Mouse (Mus musculus) brain, embryonic 18.5 days (tissue): Measurements from ENCODE around the gene Fam234a.
"Not testable (repeated sequence)": the region's sequence is repeated elsewhere in the genome, so short reads cannot be mapped to it uniquely, and the experiment has no call there.

ENCODE experiments used
- DNase-seq: peaks from one replicate; pipeline ENCODE4 v3.0.0-alpha.2; 2012; ENCODE audit warnings: low read depth, low spot score

Fam234a gene

DNA sequence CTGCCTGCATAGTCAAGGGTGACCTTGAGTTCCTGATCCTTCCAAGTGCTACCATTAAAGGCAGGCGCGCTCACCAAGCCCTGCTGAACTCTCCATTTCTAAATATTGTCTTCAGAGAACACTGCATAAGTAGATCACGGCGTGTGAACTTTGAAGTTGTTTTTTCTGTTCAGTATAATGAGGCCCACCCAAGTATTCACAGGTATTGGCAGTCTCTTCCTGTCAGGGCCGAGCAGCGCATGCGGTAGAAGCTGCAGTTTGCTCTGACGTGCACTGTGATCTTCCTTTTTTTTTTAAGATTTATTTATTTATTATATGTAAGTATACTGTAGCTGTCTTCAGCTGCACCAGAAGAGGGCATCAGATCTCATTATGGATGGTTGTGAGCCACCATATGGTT lies 9.7 kb downstream of the Fam234a start:
- no peak for DNase-seq

DNA sequence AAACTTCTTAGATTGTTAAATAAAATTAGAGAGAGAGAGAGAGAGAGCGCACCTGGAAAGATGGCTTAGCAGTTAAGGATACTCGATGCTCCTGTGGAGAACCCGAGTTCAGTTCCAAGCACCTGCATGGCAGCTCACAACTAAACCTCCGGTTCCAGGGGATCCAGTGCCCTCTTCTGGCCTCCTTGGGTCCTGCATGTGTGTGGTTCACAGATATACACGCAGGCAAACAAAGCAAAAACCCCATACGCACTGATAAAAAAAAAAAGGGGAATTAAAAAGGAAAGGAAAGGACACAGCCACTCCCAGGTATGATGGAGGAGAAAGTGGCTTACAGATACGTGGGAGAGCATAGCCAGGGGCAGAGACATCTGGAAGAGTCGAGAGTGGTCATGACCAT lies 11.2 kb downstream of the Fam234a start:
- no peak for DNase-seq

DNA sequence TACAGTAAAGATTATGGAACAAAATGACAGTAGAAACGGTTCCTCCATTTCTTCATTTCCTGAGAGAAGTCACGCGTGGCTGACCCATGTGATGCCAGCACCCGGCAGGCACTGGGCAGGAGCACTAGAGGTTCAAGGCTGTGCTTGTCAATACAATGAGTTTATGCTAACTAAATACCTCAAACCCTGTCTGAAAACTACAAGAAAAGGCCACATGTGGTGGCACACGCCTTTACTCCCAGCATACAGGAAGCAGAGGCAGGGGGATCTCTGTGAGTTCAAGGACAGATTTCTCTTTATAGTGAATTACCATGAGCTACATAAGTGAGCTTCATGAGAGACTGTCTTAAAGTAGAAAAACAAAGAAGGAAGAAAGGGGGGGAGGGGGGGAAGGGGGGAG lies 12.9 kb downstream of the Fam234a start:
- DNase-seq: no peak

DNA sequence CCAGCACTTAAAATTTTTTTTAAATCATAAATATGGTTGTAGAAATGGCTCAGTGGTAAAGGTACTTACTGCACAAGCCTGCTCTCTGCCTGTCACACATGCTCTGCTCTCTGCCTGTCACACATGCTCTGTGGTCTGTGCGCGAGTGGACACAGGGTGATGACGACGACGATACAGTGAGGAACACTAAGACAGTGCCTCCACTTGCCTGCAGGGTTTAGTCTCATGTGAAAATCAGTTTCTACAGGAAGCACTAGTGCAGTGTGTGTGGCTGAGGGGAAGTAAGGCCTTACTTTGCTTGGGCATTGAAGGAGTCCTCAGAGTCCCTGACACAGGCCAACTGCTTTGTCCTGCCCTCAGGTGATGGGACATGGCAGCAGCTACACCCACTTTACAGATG lies 14.3 kb downstream of the Fam234a start:
- DNase-seq: no peak

DNA sequence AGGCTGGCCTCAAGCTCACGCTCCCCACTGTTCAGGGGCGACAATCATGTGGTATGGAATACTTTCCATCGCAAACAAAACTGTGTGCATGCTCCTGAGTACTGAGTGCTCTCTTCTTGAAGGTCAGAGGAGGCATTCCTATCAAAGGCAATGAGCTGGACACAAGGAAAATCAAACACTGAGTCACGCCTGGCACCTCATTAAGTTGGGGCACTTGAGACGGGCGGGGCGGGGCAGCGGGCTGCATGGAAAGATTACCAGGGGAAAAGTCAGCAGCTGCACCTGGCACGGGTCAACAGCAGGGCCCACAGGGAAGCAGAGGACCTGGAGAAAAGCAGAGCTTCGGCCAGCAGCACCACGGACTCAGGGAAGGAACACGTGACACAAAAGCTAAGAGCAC lies 18.9 kb downstream of the Fam234a start:
- DNase-seq: no peak

DNA sequence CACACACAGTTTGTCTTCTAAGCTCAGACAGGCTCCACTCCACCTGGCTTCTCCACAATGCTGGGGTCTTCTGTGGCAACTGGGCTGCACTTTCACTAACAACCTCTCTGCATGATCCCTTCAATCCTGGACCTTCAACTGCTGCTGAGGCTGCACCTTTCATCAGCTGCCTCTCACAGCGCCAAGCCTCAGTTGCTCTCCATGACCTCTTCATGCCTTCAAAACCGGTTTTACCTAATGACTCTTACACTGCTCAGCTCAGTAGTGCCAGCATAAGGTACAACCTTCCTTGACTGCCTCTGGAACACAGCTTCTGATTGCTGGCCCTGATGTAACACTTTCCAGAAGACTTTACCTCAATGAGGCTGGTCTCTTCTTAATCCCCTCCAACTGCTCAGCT lies 22.5 kb downstream of the Fam234a start:
- no peak for DNase-seq

DNA sequence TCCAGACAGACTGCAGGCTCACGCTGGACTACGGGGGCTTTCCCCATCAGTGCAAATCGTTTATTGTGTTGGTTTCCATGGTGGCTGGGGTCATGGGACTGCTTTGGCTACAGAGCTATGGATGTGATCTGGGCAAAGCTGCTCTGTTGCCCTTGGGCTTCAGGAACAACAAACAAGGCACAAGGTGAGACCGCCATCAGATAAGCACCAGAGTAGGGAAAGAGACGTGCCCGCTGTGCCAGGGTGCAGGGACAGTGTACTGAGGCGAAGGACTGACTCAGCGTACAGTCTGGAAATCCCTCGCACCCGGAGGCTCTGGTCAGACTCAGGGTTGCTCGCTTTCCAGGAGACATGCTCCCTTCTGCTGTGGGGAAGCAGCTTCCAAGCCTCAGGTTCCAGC lies 31.4 kb downstream of the Fam234a start:
- no peak for DNase-seq

DNA sequence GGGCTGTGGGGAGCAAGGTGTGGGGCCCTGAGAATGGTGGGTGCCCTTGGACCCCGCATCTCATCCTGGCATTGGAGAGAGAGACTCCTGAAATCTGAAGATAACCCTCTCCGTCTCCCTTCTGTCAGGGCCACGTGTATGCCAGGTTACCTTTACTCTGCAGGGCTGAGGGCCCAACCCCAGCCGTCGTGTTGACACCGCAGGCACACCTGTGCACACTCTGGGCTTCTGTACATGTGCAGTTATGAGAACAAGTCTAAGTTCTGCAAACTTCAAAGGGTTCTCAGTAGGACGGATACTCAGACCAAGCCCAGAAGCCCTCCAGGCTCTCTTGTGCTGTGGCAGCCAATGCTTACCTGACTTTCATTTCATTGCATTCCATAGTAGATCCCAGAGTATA lies 31.8 kb downstream of the Fam234a start:
- no peak for DNase-seq

DNA sequence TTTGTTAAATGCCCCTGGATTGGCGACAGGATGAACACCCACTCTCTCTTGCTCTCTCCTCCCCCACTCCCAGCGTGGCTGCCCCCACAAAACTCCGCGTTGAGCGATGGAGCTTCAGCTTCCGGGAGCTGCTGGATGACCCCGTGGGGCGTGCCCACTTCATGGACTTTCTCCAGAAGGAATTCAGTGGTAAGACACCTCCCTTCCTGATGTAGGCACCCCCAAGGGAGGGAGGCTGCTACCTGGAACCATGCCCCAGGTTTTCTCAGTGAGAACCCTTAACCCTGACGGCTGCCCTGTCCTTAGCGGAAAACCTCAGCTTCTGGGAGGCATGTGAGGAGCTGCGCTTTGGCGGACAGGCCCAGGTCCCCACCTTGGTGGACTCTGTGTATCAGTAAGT lies 36.4 kb downstream of the Fam234a start, which contains the start of gene Arhgdig:
Gene Arhgdig, minus strand, starts transcription at position 101 of the 400 bp plus-strand sequence.
- no peak for DNase-seq

DNA sequence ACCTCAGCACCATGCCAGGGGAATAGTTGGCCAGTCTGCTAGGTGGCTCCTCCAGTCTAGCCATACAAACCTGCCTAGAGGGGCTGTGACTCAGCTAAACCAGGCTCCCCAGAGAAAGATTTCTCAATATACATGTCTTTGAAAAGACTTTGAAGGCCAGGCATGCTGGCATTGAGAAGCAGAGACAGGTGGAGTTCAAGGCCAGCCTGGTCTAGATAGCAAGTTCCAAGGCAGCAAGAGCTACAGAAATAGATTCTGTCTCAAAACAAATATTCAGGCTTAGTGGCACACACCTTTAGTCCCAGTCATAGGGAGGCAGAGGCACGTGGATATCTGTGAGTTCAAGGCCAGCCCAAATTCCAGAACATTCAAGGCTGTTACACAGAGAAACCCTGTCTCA lies 37.6 kb downstream of the Fam234a start:
- no peak for DNase-seq

DNA sequence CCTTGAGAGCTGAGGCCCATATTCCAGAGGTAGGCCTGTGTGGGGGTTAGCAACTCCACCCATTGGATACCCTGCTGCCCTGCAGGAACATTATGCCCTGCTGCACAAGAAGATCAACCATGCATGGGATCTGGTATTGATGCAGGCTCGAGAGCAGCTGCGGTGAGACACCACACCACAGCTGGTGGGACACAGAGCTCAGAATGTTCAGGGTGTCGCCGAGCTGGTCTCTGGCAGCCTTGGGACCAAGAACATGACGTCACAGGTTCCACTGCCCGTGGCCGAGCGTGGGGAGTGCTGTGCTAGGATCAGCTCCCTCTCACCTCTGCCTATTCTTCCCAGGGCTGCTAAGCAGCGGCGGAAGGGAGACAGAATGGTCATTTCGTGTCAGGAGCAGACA lies 39.3 kb downstream of the Fam234a start:
- no peak for DNase-seq

DNA sequence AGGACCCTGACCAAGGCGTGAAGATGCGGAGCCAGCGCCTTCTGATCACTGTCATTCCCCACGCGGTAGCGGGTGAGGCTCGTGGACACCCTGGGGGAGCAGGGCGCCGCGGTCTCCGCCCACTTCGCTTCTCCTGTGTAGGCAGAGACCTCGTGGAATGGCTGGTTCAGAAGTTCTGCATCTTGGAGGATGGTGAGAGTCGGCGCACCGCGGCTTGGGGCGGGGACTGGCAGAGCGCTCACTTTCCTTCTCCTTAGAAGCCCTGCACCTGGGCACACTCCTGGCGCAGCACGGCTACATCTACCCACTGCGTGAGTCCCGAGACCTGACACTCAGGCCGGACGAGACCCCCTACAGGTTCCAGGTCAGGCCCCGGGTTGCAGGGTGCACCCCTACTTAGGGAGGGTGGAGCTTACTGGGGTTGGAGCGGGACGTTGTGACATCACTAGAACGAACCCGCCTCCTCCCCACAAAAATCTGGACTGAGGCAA lies 40.7 kb downstream of the Fam234a start:
- DNase-seq: peak; percentile 3

DNA sequence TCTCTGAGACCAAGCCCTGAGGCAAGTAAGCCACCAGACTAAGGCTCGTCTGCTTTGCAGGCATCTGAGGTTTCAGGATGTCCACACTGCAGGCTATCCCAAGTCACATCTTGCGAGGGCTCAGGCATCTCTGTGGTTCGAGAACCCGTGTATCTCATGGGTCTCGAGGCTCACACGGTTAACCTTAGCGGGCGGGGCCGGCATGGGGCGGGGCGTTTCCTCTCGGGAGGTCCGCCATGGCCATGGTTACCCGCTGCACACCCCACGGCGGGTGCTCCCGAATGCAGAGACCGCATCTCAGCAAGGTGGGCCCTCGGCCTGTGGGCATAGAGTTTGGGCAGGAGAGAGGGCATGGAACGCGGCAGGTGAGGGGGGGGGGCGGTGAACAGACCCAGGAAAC lies 41.3 kb downstream of the Fam234a start, which contains the start of gene Rgs11:
Gene Rgs11, plus strand, starts transcription at position 215 of the 400 bp plus-strand sequence.
- no peak for DNase-seq

DNA sequence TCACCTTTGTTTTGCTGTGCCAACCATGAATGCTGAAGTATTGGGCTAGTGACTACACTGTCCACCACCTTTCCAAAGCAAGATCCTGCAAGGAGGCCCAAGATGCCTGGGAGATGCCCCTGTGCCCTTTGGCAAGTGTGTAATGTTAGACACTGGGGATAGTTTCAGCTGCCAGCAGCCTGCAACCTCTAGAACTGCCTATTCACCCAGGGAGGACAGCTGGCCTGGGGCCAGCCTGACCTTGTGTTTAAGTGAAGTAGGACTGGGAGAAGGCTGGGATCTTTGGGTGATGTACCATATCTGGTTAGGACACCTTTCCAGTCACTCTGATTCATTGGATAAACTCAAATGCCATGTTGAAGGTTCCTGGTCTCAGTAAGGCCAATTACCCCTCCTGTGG lies 42.0 kb downstream of the Fam234a start:
- DNase-seq: no peak

DNA sequence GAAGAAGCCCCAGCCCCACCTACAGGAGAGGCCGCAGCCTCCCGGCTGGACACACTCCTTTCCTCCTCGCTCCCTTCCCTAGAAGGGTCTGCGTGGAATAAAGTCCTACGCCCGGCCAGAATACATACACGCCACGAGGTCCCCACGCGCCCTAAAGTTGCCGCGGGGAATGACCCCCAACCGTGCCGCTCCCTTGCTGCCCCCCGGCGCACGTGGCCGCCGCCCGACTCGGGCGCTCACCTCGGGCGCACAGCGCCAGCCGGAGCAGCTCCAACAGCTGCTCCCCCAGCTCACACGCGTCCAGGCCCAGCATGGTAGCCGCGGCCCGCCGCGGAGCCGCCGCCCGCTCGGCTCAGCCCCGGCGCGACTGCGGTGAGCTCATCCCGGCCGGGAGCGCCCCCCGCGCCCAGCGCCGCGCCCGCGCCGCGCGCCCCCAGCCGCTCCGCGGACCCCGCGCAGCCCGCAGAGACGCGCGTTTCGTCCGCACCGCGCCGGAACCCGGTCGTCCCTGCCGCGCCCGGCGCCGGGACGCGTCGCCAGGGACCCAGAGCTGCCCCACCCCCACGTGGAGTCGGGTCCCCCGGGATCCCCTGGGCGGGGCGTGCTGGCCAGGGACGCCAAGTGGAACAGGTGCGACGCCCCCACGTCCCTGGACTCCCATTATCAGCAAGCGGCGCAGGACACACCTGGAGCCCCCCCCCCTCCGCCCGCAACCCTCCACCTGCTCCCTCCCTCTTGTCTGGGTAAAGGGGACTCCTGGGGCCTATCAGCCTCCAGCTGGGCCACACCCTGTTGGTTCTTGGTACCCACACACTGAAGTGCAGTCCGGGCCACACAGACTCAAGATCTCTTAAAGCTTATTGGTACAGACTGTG lies 43.0 kb downstream of the Fam234a start:
- no peak for DNase-seq

DNA sequence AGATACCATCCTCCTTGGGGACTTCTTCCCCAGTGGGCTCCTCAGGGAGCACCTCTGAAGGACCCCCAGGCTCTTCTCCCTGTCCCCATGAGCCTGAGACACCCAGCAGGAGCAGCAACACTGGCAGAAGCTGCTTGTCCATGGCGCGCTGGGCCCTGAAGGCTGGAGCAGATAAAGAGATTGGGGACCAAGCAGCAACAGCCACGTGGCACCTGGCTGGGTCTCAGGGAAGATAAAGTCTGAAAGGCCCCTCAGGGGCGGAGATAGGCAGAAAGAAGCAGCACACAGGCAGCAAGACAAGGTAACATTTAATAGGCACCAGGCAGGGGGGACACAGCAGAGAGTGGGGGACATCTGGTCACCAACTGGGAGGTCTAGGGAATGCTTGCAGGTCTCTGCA lies 45.1 kb downstream of the Fam234a start, which contains the start of gene Pdia2:
Gene Pdia2, minus strand, starts transcription at position 196 of the 400 bp plus-strand sequence.
- no peak for DNase-seq

DNA sequence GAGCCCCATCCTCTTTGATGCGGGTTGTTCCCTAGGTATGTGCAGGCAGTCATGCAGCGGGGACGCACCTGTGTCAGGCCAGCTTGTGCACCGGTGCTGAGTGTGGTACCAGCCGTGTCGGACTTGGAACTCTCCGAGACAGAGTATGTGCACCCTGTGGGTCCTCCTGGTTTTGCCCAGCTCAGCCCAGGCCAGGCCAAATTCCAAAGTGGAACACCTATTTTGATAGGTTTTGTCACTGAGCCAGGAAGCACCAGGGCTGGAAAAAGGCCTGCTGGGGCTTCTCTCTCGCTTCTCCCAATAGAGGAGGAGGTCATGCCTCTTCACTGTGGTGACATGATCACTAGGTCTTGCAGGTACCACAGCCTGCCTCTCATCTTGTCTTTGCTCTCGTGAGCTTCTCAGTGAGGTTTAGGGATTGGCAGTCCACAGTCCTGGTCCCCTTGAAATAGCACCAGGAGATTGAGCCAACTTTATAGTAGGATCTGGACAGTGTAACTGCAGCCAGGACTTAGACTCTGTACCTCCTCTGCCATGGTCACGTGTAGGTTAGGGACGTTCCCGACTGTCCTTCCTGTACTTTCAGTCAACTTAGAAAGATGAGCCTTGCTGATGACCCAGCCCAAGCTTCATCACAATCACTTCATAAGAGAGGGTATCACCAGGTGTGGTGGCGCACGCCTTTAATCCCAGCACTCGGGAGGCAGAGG lies 51.4 kb downstream of the Fam234a start:
- DNase-seq: no peak

DNA sequence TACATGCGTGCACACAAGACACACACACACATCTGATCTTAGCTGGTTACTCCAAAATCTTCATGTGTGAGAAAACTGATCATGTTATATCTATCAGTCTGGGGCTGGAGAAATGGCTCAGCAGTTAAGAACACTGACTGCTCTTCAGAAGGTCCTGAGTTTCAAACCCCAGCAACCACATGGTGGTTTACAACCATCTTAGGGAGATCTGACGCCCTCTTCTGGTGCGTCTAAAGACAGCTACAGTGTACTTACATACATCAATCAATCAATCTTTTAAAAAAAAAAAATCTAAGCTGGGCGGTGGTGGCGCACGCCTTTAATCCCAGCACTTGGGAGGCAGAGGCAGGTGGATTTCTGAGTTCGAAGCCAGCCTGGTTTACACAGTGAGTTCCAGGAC lies 52.6 kb downstream of the Fam234a start:
- not testable (repeated sequence) for DNase-seq

DNA sequence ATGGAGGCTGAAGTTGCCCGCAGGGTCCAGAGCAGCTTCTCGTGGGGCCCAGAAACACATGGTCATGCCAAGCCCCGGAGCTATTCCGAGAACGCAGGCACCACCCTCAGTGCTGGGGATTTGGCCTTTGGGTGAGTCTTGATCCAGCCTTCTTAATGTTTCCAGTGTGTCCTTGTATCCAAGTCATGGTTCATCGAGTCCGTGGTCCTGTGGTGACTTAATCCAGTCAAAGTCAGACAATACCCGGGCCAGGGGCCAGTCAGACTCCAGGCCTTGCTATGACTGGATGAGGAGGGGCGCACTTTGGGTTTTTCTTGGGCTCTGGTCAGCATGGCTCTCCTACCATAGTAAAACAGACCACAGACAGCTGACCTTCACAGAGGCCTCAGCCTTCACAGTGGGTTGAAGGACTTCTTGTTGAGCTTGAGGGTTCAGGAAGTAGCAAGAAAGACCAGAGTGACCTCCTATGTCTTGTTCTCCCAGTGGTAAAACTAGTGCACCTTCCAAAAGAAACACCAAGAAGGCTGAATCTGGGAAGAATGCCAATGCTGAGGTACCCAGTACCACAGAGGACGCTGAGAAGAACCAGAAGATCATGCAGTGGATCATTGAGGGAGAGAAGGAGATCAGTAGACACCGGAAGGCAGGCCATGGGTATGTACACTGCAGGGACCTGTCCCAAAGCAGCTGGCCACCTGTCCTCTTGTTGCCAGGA lies 55.8 kb downstream of the Fam234a start:
- DNase-seq: no peak

DNA sequence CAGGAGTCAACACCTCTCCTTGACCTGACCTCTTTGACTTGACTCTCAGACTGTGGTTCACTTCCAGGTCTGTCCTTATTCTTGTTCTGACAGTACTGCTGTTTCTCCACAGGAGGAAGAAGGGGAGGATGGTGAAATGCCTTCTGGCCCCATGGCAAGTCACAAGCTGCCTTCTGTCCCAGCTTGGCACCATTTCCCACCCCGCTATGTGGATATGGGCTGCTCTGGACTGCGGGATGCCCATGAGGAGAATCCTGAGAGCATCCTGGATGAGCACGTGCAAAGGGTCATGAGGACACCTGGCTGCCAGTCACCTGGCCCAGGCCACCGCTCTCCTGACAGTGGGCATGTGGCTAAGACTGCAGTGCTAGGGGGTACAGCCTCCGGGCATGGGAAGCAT lies 56.5 kb downstream of the Fam234a start:
- no peak for DNase-seq

DNA sequence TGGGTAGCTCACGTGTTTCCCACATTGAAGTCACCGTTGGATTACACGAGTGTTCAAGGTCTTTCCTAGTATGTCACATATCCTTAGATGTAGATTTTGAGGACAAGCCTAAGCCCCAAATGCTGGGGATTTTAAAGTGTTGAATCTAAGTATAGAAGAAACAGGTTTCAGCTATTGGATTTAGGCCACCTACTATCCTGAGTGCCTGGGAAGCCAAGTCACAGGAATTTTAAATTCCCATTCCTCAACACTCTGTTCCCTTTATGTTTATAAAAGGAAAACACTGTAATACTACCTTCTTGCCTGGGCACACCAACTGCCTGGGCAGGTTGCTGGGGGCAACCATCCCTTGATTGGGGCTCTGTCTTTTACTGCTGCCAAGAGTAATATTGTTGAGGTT lies 62.9 kb downstream of the Fam234a start:
- DNase-seq: no peak

DNA sequence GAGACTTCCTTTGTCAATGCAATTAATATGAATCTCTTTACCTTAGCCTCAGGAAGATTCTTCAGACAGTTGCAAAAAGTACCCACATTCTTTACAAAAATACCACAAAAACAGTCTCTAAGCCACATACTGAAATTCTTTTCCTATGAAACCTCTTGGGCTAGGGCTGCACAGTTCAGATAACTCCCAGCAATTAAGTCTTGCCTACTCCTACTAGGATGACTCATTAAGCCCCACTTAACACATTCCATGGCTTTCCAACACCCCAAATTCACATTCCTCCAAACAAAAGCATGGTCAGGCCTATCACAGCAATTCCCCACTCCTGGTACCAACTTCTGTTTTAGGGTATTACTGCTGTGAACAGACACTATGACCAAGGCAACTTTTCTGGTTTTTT lies 65.4 kb downstream of the Fam234a start:
- no peak for DNase-seq
